Mouse (Mus musculus) spleen, postnatal 36 days (tissue): ENCODE data around the gene Exoc5.
"Not testable (repeated sequence)": the region's sequence is repeated elsewhere in the genome, so short reads cannot be mapped to it uniquely, and the experiment has no call there.

Source experiments
- DNase-seq, 2 experiments: peaks; one replicate each; pipeline ENCODE4 v3.0.0; 2022; ENCODE audit warnings: low spot score in 2 of 2, mixed read lengths in 1 of 2

Gene Exoc5

DNA sequence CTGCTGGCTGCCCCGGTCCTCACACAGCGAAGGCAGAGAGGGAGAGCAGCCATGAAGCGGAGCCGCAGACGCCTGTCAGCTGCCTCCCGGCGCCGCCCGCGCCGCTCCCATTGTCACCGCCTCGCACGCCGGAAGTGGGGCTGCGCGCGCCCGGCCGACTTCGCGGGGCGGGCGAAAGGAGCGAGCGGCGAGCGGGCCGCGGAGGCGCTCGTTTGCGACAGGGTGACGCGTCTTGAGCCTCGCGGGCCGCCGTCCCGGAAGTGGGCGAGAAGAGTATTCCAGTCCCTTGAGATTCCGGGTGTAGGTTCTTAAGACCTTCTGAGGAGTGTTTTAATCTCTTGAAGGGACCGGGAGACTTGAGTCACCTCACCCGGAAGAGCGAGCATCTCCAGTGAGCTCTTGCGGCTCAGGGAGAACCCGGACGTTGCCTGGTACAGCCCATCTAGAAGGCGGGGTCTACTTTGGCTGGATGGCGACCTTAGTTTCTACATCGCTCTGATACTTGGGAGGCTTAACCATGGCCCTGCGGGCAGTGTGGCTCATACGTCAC lies at the start of gene Exoc5:
Gene Exoc5 (minus strand): TSS at position 380 of the 550 bp plus-strand sequence.
- DNase-seq, result peak; percentile 94 to 95

GRCm38 (mm10) chr14:49091755-49092154 lies 25.3 kb upstream of the Exoc5 start:
- not testable (repeated sequence) for DNase-seq

GRCm38 (mm10) chr14:49091277-49091676 lies 24.8 kb upstream of the Exoc5 start:
- DNase-seq, result no peak

- DNase-seq, result no peak
Measured at GRCm38 (mm10) chr14:49090102-49090501, 23.6 kb upstream of the Exoc5 start.

- no peak for DNase-seq
Measured at GRCm38 (mm10) chr14:49089461-49090058, 23.1 kb upstream of the Exoc5 start.

DNA sequence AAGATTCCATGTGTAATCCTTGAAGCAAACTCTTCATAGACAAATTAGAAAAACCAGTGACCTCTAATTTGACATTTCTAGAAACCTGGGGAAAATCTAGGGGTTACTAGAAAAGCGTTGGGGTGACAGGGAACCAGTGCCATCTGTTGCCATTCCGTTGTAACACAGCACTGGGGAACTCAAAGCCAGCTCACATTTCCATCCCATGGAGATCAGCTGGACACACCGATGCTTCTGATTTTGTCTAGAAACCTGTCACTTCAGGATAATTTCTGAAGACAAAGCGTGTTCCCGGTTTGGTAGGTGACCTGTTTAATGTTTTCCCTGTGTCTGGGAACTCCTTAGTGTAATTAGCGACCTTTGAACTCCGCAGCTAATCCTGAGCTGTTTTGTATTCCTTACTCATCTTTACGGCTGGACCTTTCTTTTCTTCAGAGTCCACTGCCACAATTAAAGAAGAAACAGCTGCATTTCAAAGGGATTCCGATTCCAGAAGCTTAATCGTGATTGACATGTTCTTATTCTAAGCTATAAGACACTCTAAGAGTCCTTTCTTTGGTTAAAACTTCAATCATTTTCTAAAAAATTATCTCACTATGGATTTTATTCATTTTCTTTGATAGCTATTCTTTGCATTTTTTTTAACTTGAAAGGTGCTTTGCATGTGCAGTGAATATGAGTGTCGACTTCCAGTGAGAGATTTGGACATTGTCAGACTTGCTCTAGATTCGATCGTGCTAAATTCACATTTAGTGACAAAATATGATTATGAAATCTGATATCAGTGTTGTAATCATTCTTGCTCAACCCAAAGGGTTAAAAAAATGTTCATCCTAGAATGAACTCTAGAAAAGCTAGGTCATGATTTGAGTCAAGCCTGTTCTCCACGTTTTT lies 21.9 kb upstream of the Exoc5 start:
- no peak for DNase-seq

DNA sequence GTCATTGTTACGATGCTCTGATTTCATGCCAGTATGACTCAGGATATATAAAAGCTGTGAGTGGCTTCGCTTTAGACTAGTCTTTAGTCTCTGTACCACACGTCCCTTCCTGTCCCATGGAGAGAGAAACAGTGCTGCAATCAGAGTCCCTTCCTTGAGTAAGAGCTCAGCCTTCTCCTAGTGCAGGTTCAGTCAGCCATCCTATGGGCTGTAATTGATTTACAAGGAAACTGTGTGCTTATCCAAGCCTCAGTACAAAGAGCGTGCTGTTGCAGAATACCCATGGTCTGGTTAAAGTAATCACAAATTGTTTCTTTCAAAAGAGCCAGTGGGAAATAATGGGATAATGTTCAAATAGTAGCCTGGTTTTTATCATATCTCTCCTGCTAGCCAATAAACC lies 20.1 kb upstream of the Exoc5 start:
- no peak for DNase-seq

DNA sequence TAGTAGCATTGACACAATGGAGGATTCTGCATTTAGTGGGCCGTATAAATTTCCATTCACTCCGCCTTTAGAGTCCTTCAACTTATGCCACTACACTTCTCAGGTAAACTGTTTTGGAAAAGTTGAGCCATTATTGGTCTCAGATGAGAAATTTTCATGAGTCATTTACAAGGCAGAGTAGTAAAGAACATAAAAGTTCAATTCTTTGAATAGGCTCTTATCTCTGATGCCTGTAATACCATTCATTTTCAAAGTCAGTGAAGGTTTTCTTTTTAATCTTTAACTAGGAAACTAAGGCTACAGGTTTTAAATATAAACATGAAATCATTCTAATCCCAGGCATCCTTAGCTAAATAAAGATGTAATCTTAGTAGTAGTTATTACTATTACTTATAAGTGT lies 12.4 kb upstream of the Exoc5 start:
- DNase-seq, result no peak

DNA sequence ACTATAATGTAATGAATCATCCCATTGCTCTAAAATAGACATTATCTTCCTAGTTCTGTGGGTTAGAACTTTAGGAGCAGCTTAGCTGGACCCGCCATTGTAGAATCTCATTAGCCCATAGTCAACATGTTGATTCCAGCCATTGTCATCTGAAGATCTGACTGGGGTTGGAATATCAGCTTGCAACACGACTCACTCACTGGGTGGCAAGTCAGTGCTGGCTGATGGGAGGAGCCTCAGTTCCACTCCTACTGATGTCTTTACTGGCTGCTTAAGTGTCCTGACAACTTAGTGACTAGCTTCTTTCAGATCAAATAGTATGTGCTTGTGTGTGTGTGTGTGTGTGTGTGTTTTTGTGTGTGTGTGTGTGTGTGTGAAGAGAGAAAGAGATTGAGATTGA lies 7.9 kb upstream of the Exoc5 start:
- DNase-seq, result no peak

- no peak for DNase-seq
Measured at GRCm38 (mm10) chr14:49073896-49074295, 7.4 kb upstream of the Exoc5 start.

DNA sequence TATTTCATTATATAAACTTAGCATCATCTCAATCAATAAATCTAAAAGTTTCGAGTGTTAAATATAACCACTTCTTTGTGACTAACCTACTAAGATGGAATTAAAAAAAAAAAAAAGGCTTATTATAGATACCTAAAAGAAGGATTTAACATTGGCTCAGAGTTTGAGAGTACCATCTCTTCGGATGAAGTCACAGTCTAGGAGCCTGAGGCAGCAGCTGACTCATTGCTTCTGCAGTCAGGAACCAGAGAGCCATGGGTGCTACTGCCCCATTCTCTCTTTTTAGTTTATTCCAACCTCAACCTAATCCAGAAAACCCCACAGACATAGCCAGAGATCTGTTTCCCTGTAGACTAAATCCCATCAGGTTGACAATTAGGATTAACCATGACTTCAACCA lies 6.4 kb upstream of the Exoc5 start:
- no peak for DNase-seq

DNA sequence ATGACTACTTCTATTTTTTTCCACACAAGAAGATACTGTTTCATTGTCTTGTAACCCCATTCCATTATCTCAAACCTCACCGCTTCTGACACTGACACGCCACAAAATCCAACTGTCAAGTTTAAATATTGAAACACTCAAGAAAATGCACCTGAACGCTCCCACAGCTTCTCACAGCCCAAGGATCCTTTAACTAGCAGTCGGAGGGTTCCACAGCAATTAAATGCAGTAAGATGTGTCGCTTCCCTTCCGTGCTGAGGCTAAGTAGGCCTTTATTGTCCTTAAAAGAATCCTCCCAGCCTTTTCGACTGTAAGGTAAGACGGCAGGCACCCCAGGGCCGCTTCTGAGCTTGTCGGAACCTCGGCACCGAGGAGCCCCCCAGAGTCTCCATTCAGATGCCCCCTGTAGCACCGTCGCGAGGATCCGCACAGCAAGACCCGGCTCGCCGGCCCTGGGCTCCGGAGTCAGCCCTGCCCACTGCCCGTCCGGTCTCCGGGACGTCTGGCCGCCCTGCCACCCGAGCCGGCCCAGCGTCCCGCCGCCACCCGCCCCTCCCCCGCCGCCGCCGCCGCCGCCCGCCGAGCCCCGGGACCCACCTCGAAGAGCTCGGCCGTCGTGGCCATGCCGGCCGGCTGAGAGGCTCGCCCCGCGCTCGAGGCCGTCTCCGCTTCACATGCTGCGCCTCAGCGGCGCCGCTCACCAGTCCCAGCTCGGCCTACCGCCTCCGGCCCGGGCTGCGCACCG lies 752 bp downstream of the Exoc5 start, which contains the start of gene Ap5m1:
Gene Ap5m1 (plus strand): TSS at position 569 of the 745 bp plus-strand sequence.
- DNase-seq, result peak; percentile 24 to 36

- no peak for DNase-seq
Measured at GRCm38 (mm10) chr14:49063838-49064237, 2.6 kb downstream of the Exoc5 start.

GRCm38 (mm10) chr14:49049492-49049891 lies 17.0 kb downstream of the Exoc5 start:
- no peak for DNase-seq

GRCm38 (mm10) chr14:49045610-49046009 lies 20.8 kb downstream of the Exoc5 start:
- no peak for DNase-seq

DNA sequence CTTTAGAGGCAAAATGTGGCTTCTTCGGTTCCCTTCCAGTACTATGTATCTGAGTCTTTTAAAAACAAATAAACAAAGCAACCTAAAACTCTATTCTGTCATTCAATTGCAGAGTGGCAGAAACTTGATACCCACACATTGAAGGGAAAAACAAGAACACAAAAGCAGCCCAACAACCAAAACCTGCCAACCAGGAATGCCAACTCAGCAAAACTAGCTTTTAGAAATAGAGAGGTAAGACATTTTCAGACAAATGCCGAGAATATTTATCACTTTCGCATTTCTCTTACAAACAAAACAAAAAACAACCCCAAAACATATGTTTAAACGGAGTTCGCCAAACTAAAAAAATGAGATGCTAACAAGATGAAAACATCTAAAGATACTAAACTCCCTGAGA lies 37.5 kb downstream of the Exoc5 start:
- DNase-seq, result no peak

DNA sequence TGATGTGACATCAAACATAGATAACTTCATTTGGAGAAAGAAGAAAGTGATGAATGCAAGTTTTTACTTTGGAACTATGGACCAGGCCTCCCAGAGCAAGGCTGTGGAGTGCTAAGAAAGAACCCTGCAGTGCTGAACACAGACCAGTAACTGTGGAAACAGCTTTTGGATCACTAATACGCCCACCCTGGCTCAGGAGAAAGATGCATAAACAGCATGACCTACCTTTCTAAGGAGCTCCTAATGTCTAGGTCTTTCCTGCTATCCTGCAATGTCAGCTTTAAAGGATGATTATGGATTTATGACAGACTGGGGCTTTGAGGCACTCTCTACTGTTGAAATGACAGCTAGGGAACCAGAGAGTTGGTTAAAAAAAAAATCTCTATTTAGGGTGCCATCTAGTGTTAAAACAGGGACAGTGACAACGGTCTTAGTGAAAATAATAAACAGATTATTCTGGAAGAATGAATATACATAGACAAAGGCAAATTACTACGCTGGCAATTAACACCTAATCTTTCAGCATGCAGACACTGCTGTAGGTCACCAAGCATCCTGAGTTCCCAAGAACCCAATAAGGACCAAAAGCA lies 38.6 kb downstream of the Exoc5 start:
- DNase-seq, result no peak

- DNase-seq, result no peak
Measured at GRCm38 (mm10) chr14:49027040-49027778, 39.2 kb downstream of the Exoc5 start.

GRCm38 (mm10) chr14:49019765-49020164 lies 46.7 kb downstream of the Exoc5 start:
- peak in 1 of 2 experiments; percentile 6 for DNase-seq

DNA sequence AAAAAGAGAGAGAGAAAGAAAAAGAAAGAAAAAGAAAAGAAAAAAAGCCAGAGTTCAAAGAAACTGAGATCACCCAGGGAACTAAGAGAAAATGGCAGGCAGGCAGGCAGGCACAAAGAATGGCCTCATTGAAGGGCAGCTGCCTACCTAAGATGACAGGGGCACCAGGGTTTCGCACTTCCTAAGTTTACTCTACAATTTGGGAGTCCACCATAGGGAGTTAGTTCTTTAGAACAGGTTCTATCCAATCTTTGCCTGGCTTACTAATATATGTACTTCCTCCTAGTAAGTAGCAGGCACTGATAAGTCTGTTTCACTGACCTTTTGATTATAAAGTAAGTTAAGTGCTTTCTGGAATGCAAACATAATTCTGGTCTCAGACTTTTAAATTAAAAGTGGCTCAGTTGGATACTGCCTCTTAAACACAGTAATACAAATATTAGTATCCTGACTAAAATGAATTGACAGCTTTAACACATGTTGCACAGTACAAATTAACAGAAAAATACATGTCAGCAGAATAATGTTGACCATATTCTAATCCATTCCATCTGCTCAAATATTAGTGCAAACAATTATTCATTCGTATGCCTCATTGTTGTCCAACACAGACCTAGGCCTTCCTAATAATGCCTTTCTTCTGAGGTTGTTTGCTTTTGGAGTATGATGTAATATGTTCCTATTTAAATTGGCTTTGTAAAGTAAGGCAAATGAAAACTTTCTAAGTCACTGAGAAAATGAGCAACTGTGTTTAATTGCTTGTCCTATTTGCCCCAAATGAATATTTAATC lies 57.9 kb downstream of the Exoc5 start:
- DNase-seq, result no peak
